Mouse (Mus musculus): ENCODE data around the gene Wwox. TPM values are rescaled to one million over a fixed set of nuclear protein-coding genes. Genes with fewer than 3 reads are reported as not detected.

The Wwox gene
- polyA plus RNA-seq, 1 experiment from 2014 or later, result 11.3 TPM

GRCm38 (mm10) chr8:114580684-114581083, 141.2 kb downstream of the Wwox start:
- Histone ChIP-seq H3K27ac (replicated peaks in 1 of 2; ENCODE audit: control insufficient read depth in 1 of 2, insufficient read depth in 1 of 2, low read depth in 2 of 2, low read length in 2 of 2) (no peak overlapping the region), H3K27me3 (ENCODE audit: control insufficient read depth, insufficient read depth, low read length) (no peaks in the 10 kb centered on the region), H3K4me3 (ENCODE audit: control insufficient read depth in 1 of 2, insufficient read depth in 1 of 2, low read depth in 1 of 2, low read length in 2 of 2) (no peak overlapping the region), H3K4me1 (ENCODE audit: control insufficient read depth in 2 of 2, insufficient read depth in 2 of 2, low read length in 2 of 2) (no peaks in the 10 kb centered on the region), H3K9ac (ENCODE audit: low read length) (no peak overlapping the region), H3K36me3 (ENCODE audit: control insufficient read depth, insufficient read depth, low read length) (no peaks in the 10 kb centered on the region), H3K4me2 (ENCODE audit: low read length) (no peak overlapping the region), H3K9me3 (ENCODE audit: control insufficient read depth, low read length) (no peaks in the 10 kb centered on the region)
- WGBS, result 81% methylated on average over 1 of the region's 1 CpGs
- ATAC-seq (ENCODE audit: insufficient number of reproducible peaks, insufficient read depth, low FRiP score, low read depth), result no peak

GRCm38 (mm10) chr8:114590336-114590867, 150.9 kb downstream of the Wwox start:
- WGBS, result 83% methylated on average over 12 of the region's 12 CpGs
- no peak overlapping the region for H3K4me2 ChIP-seq (ENCODE audit: low read length)
- no peak overlapping the region for H3K9ac ChIP-seq (ENCODE audit: low read length)
- H3K27ac ChIP-seq (replicated peaks in 1 of 2; ENCODE audit: control insufficient read depth in 1 of 2, insufficient read depth in 1 of 2, low read depth in 2 of 2, low read length in 2 of 2), result no peak overlapping the region
- H3K27me3 ChIP-seq (ENCODE audit: control insufficient read depth, insufficient read depth, low read length), result no peaks in the 10 kb centered on the region
- no peaks in the 10 kb centered on the region for H3K9me3 ChIP-seq (ENCODE audit: control insufficient read depth, low read length)
- no peak for ATAC-seq (ENCODE audit: insufficient number of reproducible peaks, insufficient read depth, low FRiP score, low read depth)
- no peaks in the 10 kb centered on the region for H3K4me1 ChIP-seq (ENCODE audit: control insufficient read depth in 2 of 2, insufficient read depth in 2 of 2, low read length in 2 of 2)
- no peak overlapping the region for H3K4me3 ChIP-seq (ENCODE audit: control insufficient read depth in 1 of 2, insufficient read depth in 1 of 2, low read depth in 1 of 2, low read length in 2 of 2)
- H3K36me3 ChIP-seq (ENCODE audit: control insufficient read depth, insufficient read depth, low read length), result no peaks in the 10 kb centered on the region

- Histone ChIP-seq H3K36me3 (ENCODE audit: control insufficient read depth, insufficient read depth, low read length) (no peaks in the 10 kb centered on the region), H3K4me1 (ENCODE audit: control insufficient read depth in 2 of 2, insufficient read depth in 2 of 2, low read length in 2 of 2) (no peaks in the 10 kb centered on the region), H3K9me3 (ENCODE audit: control insufficient read depth, low read length) (0 out of 2 replicates have a peak, but pooled peaks cover 5% of the 10 kb centered on the region), H3K27me3 (ENCODE audit: control insufficient read depth, insufficient read depth, low read length) (no peaks in the 10 kb centered on the region), H3K9ac (ENCODE audit: low read length) (no peak overlapping the region), H3K4me3 (ENCODE audit: control insufficient read depth in 1 of 2, insufficient read depth in 1 of 2, low read depth in 1 of 2, low read length in 2 of 2) (no peak overlapping the region), H3K4me2 (ENCODE audit: low read length) (no peak overlapping the region), H3K27ac (replicated peaks in 1 of 2; ENCODE audit: control insufficient read depth in 1 of 2, insufficient read depth in 1 of 2, low read depth in 2 of 2, low read length in 2 of 2) (no peak overlapping the region)
- WGBS, result 74% methylated on average over 26 of the region's 26 CpGs
- no peak for ATAC-seq (ENCODE audit: insufficient number of reproducible peaks, insufficient read depth, low FRiP score, low read depth)
Observed at GRCm38 (mm10) chr8:114591296-114592280, 152.1 kb downstream of the Wwox start.

- Histone ChIP-seq H3K27ac (replicated peaks in 1 of 2; ENCODE audit: control insufficient read depth in 1 of 2, insufficient read depth in 1 of 2, low read depth in 2 of 2, low read length in 2 of 2) (no peak overlapping the region), H3K4me1 (ENCODE audit: control insufficient read depth in 2 of 2, insufficient read depth in 2 of 2, low read length in 2 of 2) (no peaks in the 10 kb centered on the region), H3K9me3 (ENCODE audit: control insufficient read depth, low read length) (0 out of 2 replicates have a peak, but pooled peaks cover 5% of the 10 kb centered on the region), H3K27me3 (ENCODE audit: control insufficient read depth, insufficient read depth, low read length) (no peaks in the 10 kb centered on the region), H3K4me2 (ENCODE audit: low read length) (no peak overlapping the region), H3K9ac (ENCODE audit: low read length) (no peak overlapping the region), H3K4me3 (ENCODE audit: control insufficient read depth in 1 of 2, insufficient read depth in 1 of 2, low read depth in 1 of 2, low read length in 2 of 2) (no peak overlapping the region), H3K36me3 (ENCODE audit: control insufficient read depth, insufficient read depth, low read length) (no peaks in the 10 kb centered on the region)
- 79% methylated on average over 19 of the region's 19 CpGs for WGBS
- no peak for ATAC-seq (ENCODE audit: insufficient number of reproducible peaks, insufficient read depth, low FRiP score, low read depth)
Observed at GRCm38 (mm10) chr8:114593424-114594157, 154.1 kb downstream of the Wwox start.

GRCm38 (mm10) chr8:114594811-114595210, 155.4 kb downstream of the Wwox start:
- H3K9ac ChIP-seq (ENCODE audit: low read length), result no peak overlapping the region
- no peaks in the 10 kb centered on the region; a peak in 1 of 4 replicates for H3K4me1 ChIP-seq (ENCODE audit: control insufficient read depth in 2 of 2, insufficient read depth in 2 of 2, low read length in 2 of 2)
- H3K36me3 ChIP-seq (ENCODE audit: control insufficient read depth, insufficient read depth, low read length), result no peaks in the 10 kb centered on the region
- no peak overlapping the region for H3K27ac ChIP-seq (replicated peaks in 1 of 2; ENCODE audit: control insufficient read depth in 1 of 2, insufficient read depth in 1 of 2, low read depth in 2 of 2, low read length in 2 of 2)
- WGBS, result 69% methylated on average over 5 of the region's 5 CpGs
- no peaks in the 10 kb centered on the region for H3K27me3 ChIP-seq (ENCODE audit: control insufficient read depth, insufficient read depth, low read length)
- H3K9me3 ChIP-seq (ENCODE audit: control insufficient read depth, low read length), result 0 out of 2 replicates have a peak, but pooled peaks cover 5% of the 10 kb centered on the region
- no peak for ATAC-seq (ENCODE audit: insufficient number of reproducible peaks, insufficient read depth, low FRiP score, low read depth)
- no peak overlapping the region for H3K4me3 ChIP-seq (ENCODE audit: control insufficient read depth in 1 of 2, insufficient read depth in 1 of 2, low read depth in 1 of 2, low read length in 2 of 2)
- H3K4me2 ChIP-seq (ENCODE audit: low read length), result no peak overlapping the region

- no peaks in the 10 kb centered on the region for H3K36me3 ChIP-seq (ENCODE audit: control insufficient read depth, insufficient read depth, low read length)
- no peaks in the 10 kb centered on the region; a peak in 2 of 4 replicates for H3K4me1 ChIP-seq (ENCODE audit: control insufficient read depth in 2 of 2, insufficient read depth in 2 of 2, low read length in 2 of 2)
- H3K27ac ChIP-seq (replicated peaks in 1 of 2; ENCODE audit: control insufficient read depth in 1 of 2, insufficient read depth in 1 of 2, low read depth in 2 of 2, low read length in 2 of 2), result no peak overlapping the region
- no peak overlapping the region for H3K4me2 ChIP-seq (ENCODE audit: low read length)
- no peak overlapping the region for H3K9ac ChIP-seq (ENCODE audit: low read length)
- 39% methylated on average over 10 of the region's 10 CpGs for WGBS
- no peak for ATAC-seq (ENCODE audit: insufficient number of reproducible peaks, insufficient read depth, low FRiP score, low read depth)
- no peak overlapping the region for H3K4me3 ChIP-seq (ENCODE audit: control insufficient read depth in 1 of 2, insufficient read depth in 1 of 2, low read depth in 1 of 2, low read length in 2 of 2)
- H3K9me3 ChIP-seq (ENCODE audit: control insufficient read depth, low read length), result 0 out of 2 replicates have a peak, but pooled peaks cover 5% of the 10 kb centered on the region
- no peaks in the 10 kb centered on the region for H3K27me3 ChIP-seq (ENCODE audit: control insufficient read depth, insufficient read depth, low read length)
Observed at GRCm38 (mm10) chr8:114599555-114599954, 160.1 kb downstream of the Wwox start.

DNA sequence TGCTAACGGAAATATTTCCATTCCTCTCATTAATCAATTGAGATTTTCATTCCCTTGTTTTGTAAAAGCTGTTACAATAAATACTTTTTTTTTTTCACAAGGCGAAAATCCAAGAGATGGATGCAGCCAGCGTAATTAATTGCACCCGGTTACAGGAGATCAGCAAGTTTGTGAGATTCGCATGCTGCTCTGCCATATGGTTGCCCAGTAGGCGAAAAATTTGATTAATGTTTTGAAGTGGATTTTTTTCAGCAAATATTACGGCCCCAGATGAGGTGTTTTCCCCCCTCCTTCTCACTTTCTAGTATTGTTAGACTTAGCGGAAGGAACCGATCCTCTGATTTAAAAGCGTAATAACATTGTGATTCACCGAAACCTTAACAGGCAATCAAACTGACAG, 160.7 kb downstream of the Wwox start:
- Histone ChIP-seq H3K9ac (ENCODE audit: low read length) (no peak overlapping the region), H3K4me3 (ENCODE audit: control insufficient read depth in 1 of 2, insufficient read depth in 1 of 2, low read depth in 1 of 2, low read length in 2 of 2) (no peak overlapping the region), H3K36me3 (ENCODE audit: control insufficient read depth, insufficient read depth, low read length) (no peaks in the 10 kb centered on the region), H3K27me3 (ENCODE audit: control insufficient read depth, insufficient read depth, low read length) (no peaks in the 10 kb centered on the region), H3K9me3 (ENCODE audit: control insufficient read depth, low read length) (0 out of 2 replicates have a peak, but pooled peaks cover 5% of the 10 kb centered on the region), H3K27ac (replicated peaks in 1 of 2; ENCODE audit: control insufficient read depth in 1 of 2, insufficient read depth in 1 of 2, low read depth in 2 of 2, low read length in 2 of 2) (no peak overlapping the region), H3K4me1 (ENCODE audit: control insufficient read depth in 2 of 2, insufficient read depth in 2 of 2, low read length in 2 of 2) (peaks cover 0 to 3% of the 10 kb centered on the region in 2 experiments; a peak in 2 of 4 replicates), H3K4me2 (ENCODE audit: low read length) (no peak overlapping the region)
- 91% methylated on average over 11 of the region's 11 CpGs for WGBS
- ATAC-seq (ENCODE audit: insufficient number of reproducible peaks, insufficient read depth, low FRiP score, low read depth), result no peak
